Mouse (Mus musculus): ENCODE measurements around the gene D930048N14Rik. TPM values are rescaled to one million over a fixed set of nuclear protein-coding genes. Genes with fewer than 3 reads are reported as not detected.

D930048N14Rik gene
- total and polyA plus RNA-seq, 3 experiments = 0.39 to 2.1 TPM; not detected in 1

DNA sequence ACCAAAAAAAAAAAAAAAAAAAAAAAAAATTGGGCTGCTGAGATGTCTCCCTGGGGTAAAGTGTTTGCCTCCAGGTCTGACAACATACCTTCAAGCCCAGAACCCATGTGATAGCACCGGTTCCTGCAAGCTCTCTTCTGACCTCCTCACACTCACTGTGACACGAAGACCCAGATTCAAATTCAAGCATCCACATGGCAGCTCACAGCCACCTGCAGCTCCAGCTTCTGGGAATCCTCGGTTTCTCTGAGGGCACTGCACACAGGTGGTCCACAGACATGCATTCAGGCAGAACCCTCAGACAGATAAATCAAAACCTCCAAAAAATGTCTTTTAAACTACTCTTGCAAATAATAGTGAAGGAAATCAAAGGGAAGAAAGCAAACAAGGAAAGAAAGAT lies 28.7 kb downstream of the D930048N14Rik start:
- H3K9ac ChIP-seq (ENCODE audit: control insufficient read depth, low read depth, low read length, poor library complexity, severe bottlenecking) = no peak overlapping the region
- no peak overlapping the region for H3K4me3 ChIP-seq (ENCODE audit: control insufficient read depth in 1 of 2, insufficient read depth in 1 of 2, low read depth in 2 of 2, low read length in 2 of 2)
- H3K36me3 ChIP-seq (ENCODE audit: control insufficient read depth in 1 of 2, insufficient read depth in 2 of 2, low read length in 2 of 2) = peaks cover 0 to 3% of the 10 kb centered on the region in 2 experiments; a peak in 1 of 4 replicates
- peaks cover 0 to 10% of the 10 kb centered on the region in 2 experiments; a peak in 3 of 4 replicates for H3K4me1 ChIP-seq (ENCODE audit: control insufficient read depth in 1 of 2, insufficient read depth in 2 of 2, low read length in 2 of 2)
- no peaks in the 10 kb centered on the region for H3K9me3 ChIP-seq (replicated peaks; ENCODE audit: insufficient read depth, low read length)
- no peaks in the 10 kb centered on the region for H3K27me3 ChIP-seq (ENCODE audit: control insufficient read depth in 1 of 2, insufficient read depth in 2 of 2, low read length in 2 of 2)
- DNase-seq (ENCODE audit: low read depth, low spot score) = no peak
- H3K27ac ChIP-seq (ENCODE audit: control insufficient read depth, low read depth, low read length) = no peak overlapping the region
- H3K79me2 ChIP-seq (ENCODE audit: control insufficient read depth, insufficient read depth, low read length, poor library complexity) = no peaks in the 10 kb centered on the region
- no peak for TF ChIP-seq USF2 (IDR thresholded peaks at IDR 0.05; ENCODE audit: borderline replicate concordance in 1 of 2, insufficient read depth in 1 of 2, low read depth in 1 of 2, low read length in 2 of 2)
- TF ChIP-seq KAT2A (conservative IDR thresholded peaks at IDR 0.05; ENCODE audit: low read depth, low read length) = no peak
- no peak for TF ChIP-seq CTCF (IDR thresholded peaks at IDR 0.05 in 2 of 3, conservative IDR thresholded peaks at IDR 0.05 in 1 of 3; ENCODE audit: control insufficient read depth in 1 of 3, insufficient read depth in 1 of 3, low read depth in 2 of 3, low read length in 3 of 3, poor library complexity in 1 of 3, severe bottlenecking in 1 of 3)
- TF ChIP-seq CHD1 (IDR thresholded peaks at IDR 0.05; ENCODE audit: low read depth, low read length) = no peak
- TF ChIP-seq SIN3A (IDR thresholded peaks at IDR 0.05; ENCODE audit: low read length) = no peak
- no peak for TF ChIP-seq GABPA (IDR thresholded peaks at IDR 0.05; ENCODE audit: low read depth, low read length)
- TF ChIP-seq MYC (IDR thresholded peaks at IDR 0.05; ENCODE audit: low read depth, low read length) = no peak
- TF ChIP-seq TCF12 (IDR thresholded peaks at IDR 0.05; ENCODE audit: low read depth, low read length) = no peak
- TF ChIP-seq POLR2AphosphoS2 (IDR thresholded peaks at IDR 0.05; ENCODE audit: low read length) = no peak
- TF ChIP-seq RAD21 (IDR thresholded peaks at IDR 0.05; ENCODE audit: low read depth, low read length) = no peak
- no peak for TF ChIP-seq ETS1 (IDR thresholded peaks at IDR 0.05; ENCODE audit: low read depth, low read length)
- TF ChIP-seq SMC3 (IDR thresholded peaks at IDR 0.05; ENCODE audit: low read depth, low read length) = no peak
- TF ChIP-seq MEF2A (IDR thresholded peaks at IDR 0.05; ENCODE audit: extremely low read depth, insufficient replicate concordance, low read depth, low read length, poor library complexity, severe bottlenecking) = no peak
- TF ChIP-seq TAL1 (IDR thresholded peaks at IDR 0.05; ENCODE audit: low read length) = no peak
- no peak for TF ChIP-seq BHLHE40 (IDR thresholded peaks at IDR 0.05; ENCODE audit: borderline replicate concordance, low read depth, low read length)
- TF ChIP-seq MAFK (IDR thresholded peaks at IDR 0.05; ENCODE audit: borderline replicate concordance, low read depth, low read length) = no peak
- no peak for TF ChIP-seq EP300 (IDR thresholded peaks at IDR 0.05; ENCODE audit: low read depth in 1 of 2, low read length in 2 of 2)
- no peak for TF ChIP-seq POLR2AphosphoS5 (IDR thresholded peaks at IDR 0.05; ENCODE audit: borderline replicate concordance, low read depth, low read length)
- TF ChIP-seq CHD2 (IDR thresholded peaks at IDR 0.05; ENCODE audit: low read length) = no peak

DNA sequence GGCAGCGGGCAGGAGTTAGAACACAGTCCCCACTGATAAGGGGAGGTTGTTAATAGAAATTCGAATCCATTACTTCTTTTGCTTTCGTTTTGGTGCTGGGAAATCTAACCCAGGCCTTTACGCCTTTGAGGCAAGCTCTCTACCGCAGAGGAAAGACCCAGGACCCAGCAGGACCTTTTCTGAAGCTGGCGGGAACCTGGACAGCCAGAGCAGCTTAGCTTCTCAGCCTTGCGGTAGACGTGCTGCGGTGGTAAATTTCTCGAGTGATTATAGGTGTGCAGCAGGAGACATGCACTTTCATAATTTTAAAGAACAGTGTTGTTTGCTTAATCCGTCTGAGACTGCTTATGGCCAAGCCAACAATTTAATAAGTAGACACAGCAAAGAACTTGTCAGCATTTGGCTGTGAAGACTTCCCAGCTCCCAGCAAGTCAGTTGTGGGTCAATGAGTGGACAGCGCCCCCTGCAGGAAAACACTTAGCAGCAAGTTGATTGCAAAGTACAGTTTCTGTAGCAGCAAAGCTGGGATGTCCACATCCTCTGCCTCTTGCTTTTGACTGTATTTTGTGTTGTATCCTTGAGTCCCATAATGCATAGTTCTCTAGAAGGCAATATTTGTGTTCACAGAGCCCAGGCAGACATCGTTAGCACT lies 30.7 kb downstream of the D930048N14Rik start:
- Histone ChIP-seq H3K27ac (ENCODE audit: control insufficient read depth, low read depth, low read length) (no peak overlapping the region), H3K4me1 (ENCODE audit: control insufficient read depth in 1 of 2, insufficient read depth in 2 of 2, low read length in 2 of 2) (peaks cover 0 to 10% of the 10 kb centered on the region in 2 experiments; a peak in 3 of 4 replicates), H3K79me2 (ENCODE audit: control insufficient read depth, insufficient read depth, low read length, poor library complexity) (no peaks in the 10 kb centered on the region; the same call in 1 of the 2 replicates), H3K9ac (ENCODE audit: control insufficient read depth, low read depth, low read length, poor library complexity, severe bottlenecking) (peak overlapping the region; percentile 33), H3K27me3 (ENCODE audit: control insufficient read depth in 1 of 2, insufficient read depth in 2 of 2, low read length in 2 of 2) (no peaks in the 10 kb centered on the region), H3K4me3 (ENCODE audit: control insufficient read depth in 1 of 2, insufficient read depth in 1 of 2, low read depth in 2 of 2, low read length in 2 of 2) (peak overlapping the region; percentile 11 to 52), H3K36me3 (ENCODE audit: control insufficient read depth in 1 of 2, insufficient read depth in 2 of 2, low read length in 2 of 2) (peaks cover 0 to 3% of the 10 kb centered on the region in 2 experiments; a peak in 1 of 4 replicates), H3K9me3 (replicated peaks; ENCODE audit: insufficient read depth, low read length) (no peaks in the 10 kb centered on the region)
- DNase-seq (ENCODE audit: low read depth, low spot score) = peak; percentile 96
- TF ChIP-seq MYC (IDR thresholded peaks at IDR 0.05; ENCODE audit: low read depth, low read length) (no peak; the same call in 1 of the 2 replicates), HCFC1 (IDR thresholded peaks at IDR 0.05; ENCODE audit: low read depth, low read length) (0 out of 2 replicates have a peak, but pooled peaks have one; percentile 52), POLR2A (IDR thresholded peaks at IDR 0.05; ENCODE audit: control insufficient read depth in 1 of 2, insufficient read depth in 1 of 2, low read depth in 1 of 2, low read length in 2 of 2, poor library complexity in 1 of 2) (no peak), E2F4 (IDR thresholded peaks at IDR 0.05; ENCODE audit: borderline replicate concordance, low read depth, low read length) (no peak), USF2 (IDR thresholded peaks at IDR 0.05; ENCODE audit: borderline replicate concordance in 1 of 2, insufficient read depth in 1 of 2, low read depth in 1 of 2, low read length in 2 of 2) (no peak), USF1 (IDR thresholded peaks at IDR 0.05; ENCODE audit: low read depth, low read length) (no peak), GATA1 (IDR thresholded peaks at IDR 0.05; ENCODE audit: low read depth, low read length) (0 out of 2 replicates have a peak, but pooled peaks have one; percentile 5), CHD2 (IDR thresholded peaks at IDR 0.05; ENCODE audit: low read length) (no peak), NRF1 (IDR thresholded peaks at IDR 0.05; ENCODE audit: insufficient read depth, low read depth, low read length, poor library complexity, severe bottlenecking) (no peak), TBP (IDR thresholded peaks at IDR 0.05; ENCODE audit: low read depth, low read length) (peak; percentile 66), SIN3A (IDR thresholded peaks at IDR 0.05; ENCODE audit: low read length) (peak; percentile 92), MAZ (IDR thresholded peaks at IDR 0.05; ENCODE audit: low read depth, low read length) (no peak), MXI1 (IDR thresholded peaks at IDR 0.05; ENCODE audit: low read depth, low read length) (no peak), GABPA (IDR thresholded peaks at IDR 0.05; ENCODE audit: low read depth, low read length) (no peak), UBTF (IDR thresholded peaks at IDR 0.05; ENCODE audit: borderline replicate concordance, insufficient read depth, low read depth, low read length) (no peak), POLR2AphosphoS5 (IDR thresholded peaks at IDR 0.05; ENCODE audit: borderline replicate concordance, low read depth, low read length) (no peak)
